Mouse (Mus musculus) stomach, postnatal 0 days (tissue): ENCODE results near the gene Tmco3. TPM values are rescaled to one million over a fixed set of nuclear protein-coding genes. Genes with fewer than 3 reads are reported as not detected.
A peak's percentile ranks its signal among the peaks of the same experiment; 100 is the strongest.

Experiments used
- ATAC-seq: fragments of 200-750 bp; cut with Nextera tagmentation; 2 replicates; pipeline ENCODE4 v1.8.0; 2017; ENCODE audit not compliant: low FRiP score, low TSS enrichment
- DNase-seq: peaks from one replicate; pipeline ENCODE4 v3.0.0-alpha.2; 2016; ENCODE audit warnings: low spot score
- H3K27ac ChIP-seq: fragments of 300-500 bp; sonication (generic); replicated peaks from 2 replicates; pipeline ENCODE4 v1.5.1; 2014; ENCODE audit warnings: mild to moderate bottlenecking, control low read depth
- H3K27me3 ChIP-seq: fragments of 300-500 bp; sonication (generic); 2 replicates; pipeline ENCODE4 v1.6.1; 2014; ENCODE audit warnings: low read length; ENCODE audit not compliant: control insufficient read depth, insufficient read depth
- H3K36me3 ChIP-seq: fragments of 300-500 bp; sonication (generic); 2 replicates; pipeline ENCODE4 v1.6.1; 2014; ENCODE audit warnings: low read length, mixed read lengths; ENCODE audit not compliant: control insufficient read depth, insufficient read depth
- H3K4me1 ChIP-seq: fragments of 300-500 bp; sonication (generic); replicated peaks from 2 replicates; pipeline ENCODE4 v1.6.1; 2014; ENCODE audit warnings: antibody characterized with exemption; ENCODE audit not compliant: control insufficient read depth, insufficient read depth
- H3K4me2 ChIP-seq: fragments of 300-500 bp; sonication (generic); replicated peaks from 2 replicates; pipeline ENCODE4 v1.6.1; 2014; ENCODE audit warnings: low read depth, mild to moderate bottlenecking, control low read depth, moderate library complexity
- H3K4me3 ChIP-seq: fragments of 300-500 bp; sonication (generic); 2 replicates; pipeline ENCODE4 v1.5.1; 2014; ENCODE audit warnings: low read depth, low read length, control low read depth
- H3K9ac ChIP-seq: fragments of 300-500 bp; sonication (generic); 2 replicates; pipeline ENCODE4 v1.6.1; 2014; ENCODE audit warnings: mild to moderate bottlenecking, low read length, control low read depth, mixed read lengths
- H3K9me3 ChIP-seq: fragments of 300-500 bp; sonication (generic); 2 replicates; pipeline ENCODE4 v1.6.1; 2016; ENCODE audit warnings: low read length; ENCODE audit not compliant: control insufficient read depth
- CTCF ChIP-seq: IDR thresholded peaks from 2 replicates; pipeline ENCODE4 v1.5.1; 2016; ENCODE audit warnings: antibody characterized with exemption, low read depth, mild to moderate bottlenecking, moderate library complexity
- EP300 ChIP-seq: optimal IDR thresholded peaks from 2 replicates; pipeline ENCODE3; 2016; ENCODE audit warnings: antibody characterized with exemption
- WGBS: fragments of 180-500 bp; shearing (Covaris S2); extraction: QIAGEN DNeasy Blood & Tissue Kit; methylation state at CpG from one replicate; pipeline ENCODE4 v1.1.7; 2014; 5-methylcytosine and 5-hydroxymethylcytosine counted together
- polyA plus RNA-seq: library from polyadenylated mRNA; unstranded; fragments of >200 nt; fragmentation: Nextera tagmentation; extraction: Ambion mirVana; gene quantifications from 2 replicates; pipeline ENCODE4 v1.2.1, GENCODE M21; 2015

Gene Tmco3
- polyA plus RNA-seq, 1 experiment from 2014 or later, result 14.7 TPM

DNA sequence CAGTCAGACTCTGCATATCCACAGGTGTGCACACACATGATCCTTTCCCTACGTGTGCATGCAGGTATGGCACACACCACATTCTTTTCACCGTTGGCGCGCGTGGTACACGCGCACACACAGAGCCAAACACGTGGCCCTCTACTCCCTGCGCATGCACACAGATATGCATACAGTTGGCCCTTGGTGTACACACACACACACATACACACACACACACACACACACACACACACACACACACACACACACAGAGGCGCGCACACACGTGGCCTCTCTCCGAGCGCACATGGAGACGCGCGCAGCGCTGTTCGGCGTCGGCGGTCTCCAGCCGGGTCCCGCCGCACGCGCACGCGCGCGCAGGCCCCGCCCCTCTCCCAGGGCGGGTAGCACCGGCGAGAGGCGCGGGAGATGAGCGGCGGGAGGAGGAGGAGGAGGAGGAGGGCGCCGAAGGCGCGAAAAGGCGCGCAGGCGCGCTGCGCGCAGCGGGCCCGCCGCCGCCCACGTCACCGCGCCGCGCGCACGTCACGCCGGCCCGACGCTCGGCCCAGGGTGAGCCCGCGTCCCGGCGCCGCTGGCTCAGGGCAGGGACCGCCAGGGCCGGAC, 50.4 kb downstream of the Tmco3 start, which contains the start of gene Tfdp1:
Tfdp1 (plus strand) TSS at position 497 of the 606 bp plus-strand sequence.
- no peak for TF ChIP-seq CTCF
- TF ChIP-seq EP300, result no peak
- Histone ChIP-seq H3K4me3 (peak within 1 kb of the TSS; percentile 70), H3K27me3 (no peaks in the 10 kb centered on the region), H3K9me3 (no peaks in the 10 kb centered on the region), H3K4me2 (peak within 1 kb of the TSS; percentile 94), H3K27ac (peak within 1 kb of the TSS; percentile 83), H3K9ac (peak within 1 kb of the TSS; percentile 97), H3K4me1 (no peaks in the 10 kb centered on the region), H3K36me3 (no peaks in the 10 kb centered on the region)
- WGBS, result 1% methylated on average over 26 of the region's 72 CpGs
- ATAC-seq, result peak; percentile 92
- peak; percentile 87 for DNase-seq

DNA sequence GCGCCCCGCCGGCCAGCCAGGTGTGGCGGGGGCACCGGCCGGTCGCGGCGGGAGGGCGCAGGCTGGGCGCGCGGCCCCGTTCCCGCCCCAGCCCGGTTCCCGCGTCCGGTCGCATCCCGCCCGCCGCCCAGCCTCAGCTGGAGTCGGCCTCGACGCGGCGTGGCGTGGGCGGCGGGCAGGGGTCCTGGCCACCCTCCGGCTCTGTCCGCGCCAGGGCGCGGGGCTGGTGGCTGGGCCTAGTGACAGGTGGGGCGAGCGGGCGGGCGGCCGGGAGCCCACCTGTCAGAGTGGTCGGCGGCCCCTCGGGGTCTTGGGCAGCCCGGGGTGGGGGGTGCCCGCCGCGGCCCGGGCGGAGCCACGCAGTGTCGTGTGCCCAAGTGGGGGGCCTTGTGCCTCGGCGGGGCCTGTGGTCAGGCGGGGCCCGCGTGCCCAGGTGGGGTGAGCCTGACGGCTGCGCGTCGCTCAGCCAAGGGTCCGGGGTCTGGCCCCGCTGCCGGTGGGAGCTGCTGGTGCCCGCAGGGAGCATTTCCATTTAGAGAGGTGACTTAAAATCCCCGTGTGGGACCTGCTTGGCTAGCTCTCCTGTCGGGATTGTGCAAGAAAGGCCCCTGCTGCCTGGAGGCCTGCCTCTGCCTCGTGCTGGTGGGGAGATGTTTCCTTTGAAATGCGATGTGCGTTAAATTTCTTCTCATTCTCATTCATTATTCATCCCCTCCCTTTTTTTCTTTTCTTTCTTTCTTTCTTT, 51.1 kb downstream of the Tmco3 start:
- WGBS, result under 1% methylated on average over 60 of the region's 70 CpGs
- Histone ChIP-seq H3K27me3 (no peaks in the 10 kb centered on the region), H3K9ac (peak overlapping the region; percentile 97), H3K4me2 (peak overlapping the region; percentile 94), H3K27ac (peak overlapping the region; percentile 83), H3K9me3 (no peaks in the 10 kb centered on the region), H3K4me1 (no peaks in the 10 kb centered on the region), H3K4me3 (peak overlapping the region; percentile 70), H3K36me3 (peaks cover under 1% of the 10 kb centered on the region; the same call in 1 of the 2 replicates)
- DNase-seq (peak; percentile 42), ATAC-seq (peak; percentile 58)
- no peak for TF ChIP-seq EP300
- TF ChIP-seq CTCF, result no peak

DNA sequence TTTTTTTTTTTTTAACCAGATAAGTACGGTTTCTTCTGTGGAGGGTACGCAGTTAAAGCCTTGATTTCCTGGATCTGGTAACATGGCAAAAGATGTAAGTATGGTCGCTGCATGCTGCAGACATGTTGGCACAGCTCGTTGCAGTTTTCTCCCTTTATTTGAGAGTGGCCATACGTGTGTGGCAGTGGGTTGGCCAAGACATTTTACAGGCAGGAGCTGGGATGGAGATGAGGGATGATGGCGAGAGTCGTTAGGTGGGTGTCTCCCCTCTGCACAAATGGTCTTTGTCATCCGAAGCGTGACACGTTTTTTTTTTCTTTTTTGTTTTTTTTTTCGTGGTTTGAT, 51.6 kb downstream of the Tmco3 start:
- peak overlapping the region; percentile 70 for H3K4me3 ChIP-seq
- H3K9ac ChIP-seq, result peak overlapping the region; percentile 97; the same call in 1 of the 2 replicates
- no peak overlapping the region for H3K27ac ChIP-seq
- H3K27me3 ChIP-seq, result no peaks in the 10 kb centered on the region
- TF ChIP-seq CTCF (no peak), EP300 (no peak)
- peak overlapping the region; percentile 94 for H3K4me2 ChIP-seq
- DNase-seq, result no peak
- no peak for ATAC-seq
- WGBS, result 3% methylated on average over 11 of the region's 11 CpGs
- H3K9me3 ChIP-seq, result no peaks in the 10 kb centered on the region
- no peaks in the 10 kb centered on the region for H3K4me1 ChIP-seq
- peaks cover 3% of the 10 kb centered on the region; the same call in 1 of the 2 replicates for H3K36me3 ChIP-seq

DNA sequence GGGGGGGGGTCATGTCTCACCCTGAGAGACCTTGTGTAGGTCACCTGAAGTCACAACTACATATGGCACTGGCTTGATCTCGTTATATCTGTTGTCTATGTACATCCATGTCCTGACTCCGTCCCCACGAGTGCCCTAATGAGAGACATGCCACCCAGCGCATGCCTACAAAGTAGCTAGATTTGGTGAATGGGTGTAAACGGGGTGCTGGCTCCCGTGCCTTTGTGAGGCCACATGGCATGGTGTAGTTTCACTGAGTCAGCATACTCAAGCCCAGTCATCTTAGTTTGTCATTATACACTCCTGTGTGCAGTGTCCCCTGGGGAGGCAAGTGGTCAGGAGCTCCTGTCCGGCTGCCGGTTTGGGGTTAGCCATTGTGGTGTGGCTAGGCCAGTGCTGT, 52.7 kb downstream of the Tmco3 start:
- no peak for ATAC-seq
- no peaks in the 10 kb centered on the region for H3K9me3 ChIP-seq
- H3K9ac ChIP-seq, result no peak overlapping the region

DNA sequence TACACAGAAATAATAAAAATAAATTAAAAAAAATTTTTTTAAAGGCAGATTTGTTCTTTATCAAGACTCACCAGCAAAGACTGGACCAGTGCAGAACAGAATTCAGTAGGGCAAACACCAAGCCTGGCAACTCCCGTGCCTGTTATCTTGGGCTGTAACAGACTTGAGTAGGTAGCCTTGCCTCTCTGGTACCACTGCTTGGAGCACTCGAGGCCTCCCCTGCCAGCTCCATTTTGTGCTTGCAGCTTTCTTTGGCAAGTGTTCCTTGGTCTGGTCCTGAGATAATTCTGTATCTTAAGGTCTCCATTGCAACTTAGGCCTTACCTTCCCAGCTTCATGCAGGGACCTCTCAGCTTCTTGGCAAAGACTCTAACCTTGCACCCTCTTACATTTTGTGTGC, 54.4 kb downstream of the Tmco3 start:
- H3K4me2 ChIP-seq, result no peak overlapping the region
- H3K27me3 ChIP-seq, result no peaks in the 10 kb centered on the region
- no peak overlapping the region for H3K4me3 ChIP-seq
- no peak overlapping the region for H3K9ac ChIP-seq
- no peaks in the 10 kb centered on the region for H3K4me1 ChIP-seq
- H3K27ac ChIP-seq, result no peak overlapping the region
- ATAC-seq (no peak), DNase-seq (no peak)
- 74% methylated on average over 2 of the region's 2 CpGs for WGBS
- no peak for TF ChIP-seq CTCF
- TF ChIP-seq EP300, result no peak
- peaks cover 9% of the 10 kb centered on the region for H3K36me3 ChIP-seq
- H3K9me3 ChIP-seq, result no peaks in the 10 kb centered on the region

More for the DNA sequence above, 52.7 kb downstream of the Tmco3 start:
- no peak overlapping the region for H3K4me2 ChIP-seq
- H3K27ac ChIP-seq, result no peak overlapping the region
- DNase-seq, result no peak
- WGBS, result 80% methylated on average over 8 of the region's 8 CpGs
- no peaks in the 10 kb centered on the region for H3K4me1 ChIP-seq
- H3K27me3 ChIP-seq, result no peaks in the 10 kb centered on the region
- TF ChIP-seq CTCF (no peak), EP300 (no peak)
- H3K36me3 ChIP-seq, result peaks cover 3% of the 10 kb centered on the region; the same call in 1 of the 2 replicates
- H3K4me3 ChIP-seq, result no peak overlapping the region

GRCm38 (mm10) chr8:13343134-13343533, 55.1 kb downstream of the Tmco3 start:
- ATAC-seq (no peak), DNase-seq (no peak)
- no peaks in the 10 kb centered on the region for H3K27me3 ChIP-seq
- H3K9me3 ChIP-seq, result no peaks in the 10 kb centered on the region
- no peak overlapping the region for H3K4me3 ChIP-seq
- H3K27ac ChIP-seq, result no peak overlapping the region
- 90% methylated on average over 4 of the region's 4 CpGs for WGBS
- H3K36me3 ChIP-seq, result peaks cover 13% of the 10 kb centered on the region
- no peak overlapping the region for H3K9ac ChIP-seq
- H3K4me2 ChIP-seq, result no peak overlapping the region
- no peaks in the 10 kb centered on the region for H3K4me1 ChIP-seq
- TF ChIP-seq EP300 (no peak), CTCF (no peak)
